Mouse (Mus musculus) forebrain, embryonic 15.5 days (tissue): ENCODE data around the gene Kcp. TPM values are rescaled to one million over a fixed set of nuclear protein-coding genes. Genes with fewer than 3 reads are reported as not detected.

Experiments used
- ATAC-seq: fragments of 200-750 bp; cut with Nextera tagmentation; replicated peaks from 2 replicates; pipeline ENCODE4 v1.8.0; 2017; ENCODE audit warnings: mild to moderate bottlenecking, moderate TSS enrichment, moderate library complexity
- H3K27ac ChIP-seq: fragments of 300-500 bp; sonication (generic); replicated peaks from 2 replicates; pipeline ENCODE4 v1.5.1; 2015; ENCODE audit warnings: mild to moderate bottlenecking, inconsistent platforms
- H3K27me3 ChIP-seq: fragments of 300-500 bp; sonication (generic); 2 replicates; pipeline ENCODE4 v1.6.1; 2015; ENCODE audit warnings: inconsistent platforms
- H3K36me3 ChIP-seq: fragments of 300-500 bp; sonication (generic); 2 replicates; pipeline ENCODE4 v1.6.1; 2015; ENCODE audit warnings: mild to moderate bottlenecking, inconsistent platforms
- H3K4me1 ChIP-seq: fragments of 300-500 bp; sonication (generic); 2 replicates; pipeline ENCODE4 v1.6.1; 2015; ENCODE audit warnings: inconsistent platforms
- H3K4me2 ChIP-seq: fragments of 300-500 bp; sonication (generic); replicated peaks from 2 replicates; pipeline ENCODE4 v1.6.1; 2015; ENCODE audit warnings: mild to moderate bottlenecking, inconsistent platforms
- H3K4me3 ChIP-seq: fragments of 300-500 bp; sonication (generic); 2 replicates; pipeline ENCODE4 v1.5.1; 2015; ENCODE audit warnings: mild to moderate bottlenecking, inconsistent platforms
- H3K9ac ChIP-seq: fragments of 300-500 bp; sonication (generic); replicated peaks from 2 replicates; pipeline ENCODE4 v1.6.1; 2015; ENCODE audit warnings: mild to moderate bottlenecking, inconsistent platforms
- H3K9me3 ChIP-seq: fragments of 300-500 bp; sonication (generic); 2 replicates; pipeline ENCODE4 v1.6.1; 2016; ENCODE audit warnings: inconsistent platforms
- WGBS: fragments of 180-500 bp; shearing (Covaris S2); methylation state at CpG from one replicate; pipeline ENCODE4 v1.1.7; 2015; ENCODE audit warnings: mixed read lengths; 5-methylcytosine and 5-hydroxymethylcytosine counted together
- polyA plus RNA-seq: library from polyadenylated mRNA; unstranded; fragments of >200 nt; fragmentation: Nextera tagmentation; extraction: Ambion mirVana; gene quantifications from 2 replicates; pipeline ENCODE4 v1.2.1, GENCODE M21; 2015

The Kcp gene
- polyA plus RNA-seq, 1 experiment from 2014 or later = 9.6 TPM

DNA sequence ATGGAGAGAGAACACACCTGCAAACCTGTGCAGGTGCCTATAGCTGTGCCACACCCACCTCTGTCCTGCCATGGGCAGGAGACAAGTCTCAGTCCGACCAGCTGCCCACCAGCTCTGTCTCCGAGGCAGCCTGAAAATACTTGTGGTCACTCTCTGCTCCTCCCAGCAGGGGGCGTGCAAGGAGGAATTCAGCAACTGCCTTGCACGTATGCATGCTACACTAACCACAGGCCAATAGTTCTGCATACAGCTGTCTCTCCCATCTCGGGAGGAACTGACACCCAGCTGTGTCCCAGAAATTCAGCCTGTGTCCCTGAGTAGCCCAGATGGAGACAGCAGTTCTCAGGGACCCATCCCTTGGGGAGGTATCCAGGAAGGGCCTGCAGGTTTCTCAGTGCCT, 9.4 kb upstream of the Kcp start:
- WGBS = 8% methylated on average over 5 of the region's 5 CpGs
- no peaks in the 10 kb centered on the region for H3K9me3 ChIP-seq
- no peaks in the 10 kb centered on the region for H3K36me3 ChIP-seq
- H3K27ac ChIP-seq = no peak overlapping the region
- no peak overlapping the region for H3K4me3 ChIP-seq
- no peak for ATAC-seq
- H3K27me3 ChIP-seq = no peaks in the 10 kb centered on the region
- no peak overlapping the region for H3K9ac ChIP-seq
- peaks cover 5% of the 10 kb centered on the region for H3K4me1 ChIP-seq
- no peak overlapping the region for H3K4me2 ChIP-seq

DNA sequence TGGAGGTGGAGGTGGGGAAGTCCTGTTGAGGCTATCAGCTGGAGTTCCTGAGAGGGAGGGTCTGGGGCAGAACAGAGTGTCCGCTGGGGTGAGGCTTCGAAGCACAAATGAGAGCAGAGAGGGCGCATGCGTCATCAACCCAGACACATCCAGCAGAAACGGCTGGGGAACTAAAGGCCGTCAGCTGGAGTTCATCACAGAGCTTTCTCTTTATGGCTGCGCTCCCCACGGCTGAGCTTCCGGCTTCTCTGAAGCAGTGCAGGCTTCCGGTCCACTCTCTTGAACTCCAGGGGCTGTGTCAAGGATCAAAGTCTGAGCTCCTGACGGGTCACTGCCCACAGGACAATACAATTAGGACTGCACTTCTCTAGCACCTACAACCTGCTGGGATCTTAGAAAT, 5.5 kb upstream of the Kcp start:
- H3K36me3 ChIP-seq = no peaks in the 10 kb centered on the region
- H3K27ac ChIP-seq = no peak overlapping the region
- H3K9me3 ChIP-seq = no peaks in the 10 kb centered on the region
- 0 out of 2 replicates have a peak overlapping the region, but pooled peaks have one; percentile 4 for H3K4me3 ChIP-seq
- 1% methylated on average over 11 of the region's 11 CpGs for WGBS
- H3K4me1 ChIP-seq = peaks cover 5% of the 10 kb centered on the region
- peak overlapping the region; percentile 32 for H3K4me2 ChIP-seq
- H3K27me3 ChIP-seq = peaks cover 4% of the 10 kb centered on the region; the same call in 1 of the 2 replicates
- no peak overlapping the region; the same call in 1 of the 2 replicates for H3K9ac ChIP-seq
- 0 out of 2 replicates have a peak, but pooled peaks have one; percentile 29 for ATAC-seq

GRCm38 (mm10) chr6:29509086-29509485, 1.3 kb upstream of the Kcp start:
- ATAC-seq = no peak
- H3K36me3 ChIP-seq = no peaks in the 10 kb centered on the region
- H3K4me2 ChIP-seq = no peak overlapping the region
- 60% methylated on average over 2 of the region's 2 CpGs for WGBS
- H3K27me3 ChIP-seq = peaks cover 26% of the 10 kb centered on the region; the same call in 1 of the 2 replicates
- no peak overlapping the region for H3K9ac ChIP-seq
- no peak overlapping the region for H3K4me3 ChIP-seq
- H3K27ac ChIP-seq = no peak overlapping the region
- peaks cover 5% of the 10 kb centered on the region for H3K4me1 ChIP-seq
- H3K9me3 ChIP-seq = no peaks in the 10 kb centered on the region

DNA sequence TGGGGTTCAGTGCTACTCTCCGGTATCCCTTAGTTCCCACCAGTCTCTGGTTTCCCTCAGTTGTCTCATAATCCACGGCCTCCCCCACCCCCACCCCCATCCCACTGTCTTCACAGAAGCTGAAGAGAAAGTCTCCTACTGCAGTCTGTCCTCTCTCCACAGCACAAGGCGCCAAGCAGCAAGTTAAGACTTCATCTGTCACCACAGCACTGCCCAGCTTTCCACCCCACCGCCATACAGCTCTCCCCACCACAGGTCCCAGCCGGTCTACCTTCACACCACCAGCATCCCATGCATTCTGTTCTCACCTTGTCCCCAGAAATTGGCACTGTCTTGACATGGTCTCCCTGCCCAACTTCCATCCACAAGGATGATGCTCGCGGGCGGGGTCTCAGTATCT, 918 bp downstream of the Kcp start:
- H3K4me2 ChIP-seq = peak overlapping the region; percentile 57
- no peaks in the 10 kb centered on the region for H3K9me3 ChIP-seq
- peaks cover 26% of the 10 kb centered on the region; the same call in 1 of the 2 replicates for H3K27me3 ChIP-seq
- peak; percentile 43; the same call in 1 of the 2 replicates for ATAC-seq
- H3K27ac ChIP-seq = no peak overlapping the region
- H3K4me3 ChIP-seq = peak overlapping the region; percentile 50
- no peak overlapping the region for H3K9ac ChIP-seq
- 24% methylated on average over 8 of the region's 8 CpGs for WGBS
- no peaks in the 10 kb centered on the region; the same call in 1 of the 2 replicates for H3K4me1 ChIP-seq
- H3K36me3 ChIP-seq = no peaks in the 10 kb centered on the region

DNA sequence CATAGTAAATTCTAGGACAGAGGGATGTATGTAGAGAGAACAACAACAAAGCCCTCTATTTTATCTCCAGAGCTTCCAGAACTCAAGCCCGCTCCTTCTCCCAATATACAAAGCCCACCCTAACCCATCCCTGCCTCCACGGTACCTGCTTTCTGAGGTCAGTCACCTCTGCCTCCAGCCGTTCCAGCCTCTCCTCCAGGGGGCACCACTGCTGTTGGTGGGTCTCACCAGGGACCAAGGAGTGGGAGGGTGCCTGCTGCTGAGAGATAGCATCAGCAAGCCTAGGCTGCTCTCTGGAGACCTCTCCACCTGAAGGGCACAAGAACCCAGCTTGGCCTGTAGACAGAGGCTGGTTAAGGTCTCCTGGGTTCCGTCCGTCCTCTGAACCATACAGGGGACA, 2.3 kb downstream of the Kcp start:
- no peak for ATAC-seq
- Histone ChIP-seq H3K9me3 (no peaks in the 10 kb centered on the region), H3K27me3 (peaks cover 26% of the 10 kb centered on the region; the same call in 1 of the 2 replicates), H3K27ac (no peak overlapping the region), H3K4me2 (no peak overlapping the region), H3K4me1 (no peaks in the 10 kb centered on the region; the same call in 1 of the 2 replicates), H3K4me3 (no peak overlapping the region), H3K36me3 (no peaks in the 10 kb centered on the region), H3K9ac (no peak overlapping the region)
- WGBS = 89% methylated on average over 5 of the region's 5 CpGs

- Histone ChIP-seq H3K9me3 (no peaks in the 10 kb centered on the region), H3K4me3 (no peak overlapping the region), H3K27me3 (peaks cover 27% of the 10 kb centered on the region; the same call in 1 of the 2 replicates), H3K4me1 (no peaks in the 10 kb centered on the region), H3K9ac (no peak overlapping the region), H3K36me3 (no peaks in the 10 kb centered on the region), H3K27ac (no peak overlapping the region), H3K4me2 (no peak overlapping the region)
- WGBS = 93% methylated on average over 1 of the region's 1 CpGs
- ATAC-seq = no peak
Measured at GRCm38 (mm10) chr6:29501599-29501998, 6.2 kb downstream of the Kcp start.

DNA sequence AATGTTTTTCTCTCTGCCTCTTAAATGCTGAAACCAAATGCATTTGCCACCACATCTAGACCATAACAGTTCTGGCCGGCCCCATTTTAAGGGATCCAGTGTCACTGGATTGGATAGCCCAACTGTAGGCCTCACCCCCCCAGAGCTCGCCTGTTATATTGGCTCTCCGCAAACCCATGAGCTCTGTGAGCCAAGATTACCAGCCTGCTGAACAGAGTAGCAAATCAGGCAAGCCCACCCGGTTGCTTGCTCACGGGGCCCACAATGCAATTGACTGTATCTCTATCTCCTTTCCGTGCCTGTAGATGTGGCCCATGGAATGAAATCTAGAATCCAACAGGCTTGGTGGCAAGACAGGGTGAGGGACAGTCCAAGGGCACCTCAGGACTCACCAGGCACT, 6.9 kb downstream of the Kcp start:
- no peak for ATAC-seq
- Histone ChIP-seq H3K9ac (no peak overlapping the region), H3K36me3 (no peaks in the 10 kb centered on the region)

GRCm38 (mm10) chr6:29500177-29500576, 7.6 kb downstream of the Kcp start:
- ATAC-seq = no peak

More for the DNA sequence above, 6.9 kb downstream of the Kcp start:
- peaks cover 29% of the 10 kb centered on the region for H3K27me3 ChIP-seq
- WGBS = 89% methylated on average over 6 of the region's 6 CpGs
- no peak overlapping the region for H3K4me3 ChIP-seq
- H3K4me1 ChIP-seq = no peaks in the 10 kb centered on the region
- H3K27ac ChIP-seq = no peak overlapping the region
- no peak overlapping the region for H3K4me2 ChIP-seq
- H3K9me3 ChIP-seq = no peaks in the 10 kb centered on the region

GRCm38 (mm10) chr6:29497791-29498190, 10.0 kb downstream of the Kcp start:
- no peak overlapping the region for H3K27ac ChIP-seq
- 45% methylated on average over 2 of the region's 2 CpGs for WGBS
- no peak overlapping the region for H3K4me3 ChIP-seq
- ATAC-seq = no peak
- H3K36me3 ChIP-seq = no peaks in the 10 kb centered on the region
- no peaks in the 10 kb centered on the region for H3K9me3 ChIP-seq
- H3K9ac ChIP-seq = no peak overlapping the region
- H3K4me2 ChIP-seq = no peak overlapping the region
- peaks cover 30% of the 10 kb centered on the region for H3K27me3 ChIP-seq
- no peaks in the 10 kb centered on the region for H3K4me1 ChIP-seq

More at GRCm38 (mm10) chr6:29500177-29500576, 7.6 kb downstream of the Kcp start:
- Histone ChIP-seq H3K27me3 (peaks cover 30% of the 10 kb centered on the region), H3K4me2 (no peak overlapping the region), H3K4me1 (no peaks in the 10 kb centered on the region), H3K4me3 (no peak overlapping the region), H3K9ac (no peak overlapping the region), H3K36me3 (no peaks in the 10 kb centered on the region), H3K9me3 (no peaks in the 10 kb centered on the region), H3K27ac (no peak overlapping the region)
- WGBS = 94% methylated on average over 7 of the region's 7 CpGs

GRCm38 (mm10) chr6:29496270-29496669, 11.5 kb downstream of the Kcp start:
- Histone ChIP-seq H3K4me1 (no peaks in the 10 kb centered on the region), H3K27ac (no peak overlapping the region), H3K9ac (no peak overlapping the region), H3K9me3 (no peaks in the 10 kb centered on the region), H3K36me3 (no peaks in the 10 kb centered on the region), H3K27me3 (peaks cover 30% of the 10 kb centered on the region), H3K4me3 (no peak overlapping the region), H3K4me2 (no peak overlapping the region)
- WGBS = 9% methylated on average over 25 of the region's 25 CpGs
- no peak for ATAC-seq

DNA sequence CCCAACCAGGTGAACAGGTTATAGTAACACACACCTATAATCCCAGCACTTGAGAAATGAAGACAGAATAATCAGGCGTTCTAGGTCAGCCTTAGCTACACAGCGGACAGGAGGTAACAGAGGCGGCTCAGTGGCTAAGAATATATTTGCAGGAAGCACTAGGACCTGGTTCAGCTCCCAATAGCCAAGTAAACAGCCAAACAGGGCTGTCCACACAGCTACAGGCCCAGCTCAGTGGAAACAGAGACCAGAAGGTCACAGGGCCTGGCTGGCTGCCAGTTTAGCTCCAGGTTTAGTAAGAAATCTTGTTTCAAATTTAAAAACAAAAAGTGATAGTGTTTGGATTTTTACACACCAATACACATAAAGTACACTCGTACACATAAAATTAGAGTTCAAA, 13.7 kb downstream of the Kcp start:
- Histone ChIP-seq H3K4me3 (no peak overlapping the region), H3K9me3 (no peaks in the 10 kb centered on the region), H3K27me3 (peaks cover 30% of the 10 kb centered on the region), H3K27ac (no peak overlapping the region), H3K4me2 (no peak overlapping the region), H3K36me3 (no peaks in the 10 kb centered on the region), H3K4me1 (no peaks in the 10 kb centered on the region), H3K9ac (no peak overlapping the region)
- WGBS = 81% methylated on average over 4 of the region's 4 CpGs
- ATAC-seq = no peak

DNA sequence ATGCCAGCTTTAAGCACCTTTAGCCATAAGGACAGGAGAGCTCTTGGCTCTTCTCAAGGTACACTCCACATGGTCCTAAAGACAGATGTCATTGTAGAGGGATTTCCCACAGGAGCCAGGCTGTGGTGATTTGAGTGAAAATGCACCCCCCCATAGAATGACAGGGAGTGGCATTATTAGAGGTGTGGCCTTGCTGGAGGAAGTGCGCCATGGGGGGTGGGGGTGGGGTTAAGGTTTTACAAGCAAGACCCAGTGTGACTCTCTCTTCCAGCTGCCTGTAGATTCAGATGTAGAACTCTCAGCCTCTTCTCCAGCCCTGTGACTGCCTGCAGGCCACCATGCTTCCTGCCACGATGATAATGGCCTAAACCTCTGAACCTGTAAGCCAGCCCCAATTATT, 21.8 kb downstream of the Kcp start:
- H3K4me1 ChIP-seq = peaks cover 7% of the 10 kb centered on the region; the same call in 1 of the 2 replicates
- H3K27ac ChIP-seq = no peak overlapping the region
- H3K27me3 ChIP-seq = no peaks in the 10 kb centered on the region
- ATAC-seq = no peak
- H3K9me3 ChIP-seq = no peaks in the 10 kb centered on the region
- H3K36me3 ChIP-seq = no peaks in the 10 kb centered on the region
- H3K9ac ChIP-seq = no peak overlapping the region
- 45% methylated on average over 2 of the region's 2 CpGs for WGBS
- no peak overlapping the region for H3K4me3 ChIP-seq
- H3K4me2 ChIP-seq = no peak overlapping the region
